Mouse (Mus musculus): ENCODE results near the gene Bcl11b. TPM values are rescaled to one million over a fixed set of nuclear protein-coding genes. Genes with fewer than 3 reads are reported as not detected.

Gene Bcl11b
- total RNA-seq, 2 experiments from 2014 or later = 66.1 to 75.1 TPM

DNA sequence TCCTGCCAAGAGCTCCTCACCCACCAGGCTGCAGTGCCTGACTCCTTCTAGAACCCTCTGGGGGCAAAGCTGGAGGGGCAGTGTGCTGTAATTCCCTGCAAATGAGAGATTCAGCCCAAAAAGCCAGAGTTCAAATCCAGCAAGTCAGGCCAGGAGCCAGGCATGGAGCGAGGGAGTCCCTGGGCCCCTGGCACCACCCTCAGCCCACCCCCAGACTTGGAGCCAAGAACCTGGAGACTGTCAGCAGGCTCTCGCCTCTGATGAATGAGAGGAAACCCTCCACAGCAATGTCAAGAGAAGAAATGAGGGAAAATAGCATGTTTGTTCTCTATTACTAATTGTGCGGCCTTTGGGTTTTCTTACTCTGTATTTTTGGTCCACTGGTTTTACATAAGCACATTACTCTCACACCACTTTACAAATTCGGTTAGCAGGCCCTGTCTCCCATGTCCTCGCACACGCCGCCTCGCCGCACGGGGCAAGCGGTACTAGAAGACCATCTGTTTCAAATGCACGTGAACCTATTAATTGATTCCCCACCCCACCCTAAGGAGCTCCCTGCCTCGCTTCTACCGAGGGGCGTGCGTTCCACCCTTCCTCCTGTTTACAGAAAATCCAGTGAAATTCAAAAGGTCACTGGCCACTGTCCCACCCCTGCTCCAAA is 124.2 kb downstream of the Bcl11b start:
- intact Hi-C loops (cut with DNase I) = no loop called here
- DNase-seq (ENCODE audit: extremely low spot score in 1 of 2, low spot score in 2 of 2) = no peak

- intact Hi-C loops (cut with DNase I) = no loop called here
- no peak for DNase-seq (ENCODE audit: extremely low spot score in 1 of 2, low spot score in 2 of 2)
These were observed 127.2 kb downstream of the Bcl11b start for GRCm38 (mm10) chr12:107876237-107876636.

GRCm38 (mm10) chr12:107874467-107875142 is 128.8 kb downstream of the Bcl11b start:
- no peak for DNase-seq (ENCODE audit: extremely low spot score in 1 of 2, low spot score in 2 of 2)
- intact Hi-C loops (cut with DNase I) = no loop called here

DNA sequence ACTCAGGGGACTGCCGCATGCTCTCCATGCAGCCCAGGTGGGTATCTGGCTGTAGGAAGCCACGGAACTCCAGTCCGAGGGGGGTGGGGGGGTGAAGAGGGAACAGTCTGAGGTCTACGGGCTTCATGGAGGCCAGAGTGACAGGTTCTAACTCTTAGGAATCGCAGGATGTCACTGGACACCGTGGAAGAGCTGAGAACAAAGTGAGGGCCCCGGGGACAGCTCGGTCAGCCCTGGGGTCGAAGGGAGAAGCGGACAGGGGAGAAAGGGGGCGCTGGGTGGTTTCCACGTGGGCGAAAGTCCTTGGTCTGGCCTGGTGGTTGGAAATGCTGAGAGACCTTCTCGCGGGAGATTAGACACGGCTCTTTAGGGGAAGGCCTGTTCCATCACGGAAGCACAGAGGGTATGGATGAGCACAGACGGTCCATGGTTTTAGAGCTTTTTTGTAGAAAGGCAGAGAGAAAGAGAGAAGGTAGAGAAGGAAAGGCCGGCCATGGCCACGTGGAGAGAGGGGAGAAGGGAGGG is 133.8 kb downstream of the Bcl11b start:
- intact Hi-C loops (cut with DNase I) = no loop called here
- no peak for DNase-seq (ENCODE audit: extremely low spot score in 1 of 2, low spot score in 2 of 2)

DNA sequence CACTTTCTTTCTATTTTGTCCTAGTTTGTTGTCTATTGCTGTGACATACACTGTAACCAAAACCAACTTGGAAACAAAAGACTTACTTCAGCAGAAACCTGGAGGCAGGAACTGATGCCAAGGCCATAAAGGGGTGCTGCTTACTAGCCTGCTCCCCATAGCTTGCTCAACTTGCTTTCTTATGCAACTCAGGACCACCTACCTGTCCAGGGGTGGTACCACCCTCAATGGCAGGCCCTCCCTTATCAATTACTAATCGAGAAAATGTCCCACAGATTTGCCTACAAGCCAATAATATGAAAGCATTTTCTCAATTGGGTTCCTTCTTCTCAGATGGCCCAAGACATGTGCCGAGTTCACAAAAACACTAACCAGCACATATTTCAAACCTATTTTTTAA is 135.1 kb downstream of the Bcl11b start:
- intact Hi-C loops (cut with DNase I) = no loop called here

More for the DNA sequence above, 135.1 kb downstream of the Bcl11b start:
- DNase-seq (ENCODE audit: extremely low spot score in 1 of 2, low spot score in 2 of 2) = no peak

Other genes with a start within 250 kb of the Bcl11b start
- 100 to 1,000 TPM; 121 to 127 TPM for gene Setd3, start 175.7 kb upstream of the Bcl11b start, total RNA-seq (2021)
- 10 to 100 TPM; 29.1 to 31.1 TPM for gene Ccnk, start 176.0 kb upstream of the Bcl11b start, total RNA-seq (2021)

Data from left cerebral cortex, postnatal 10 days (tissue).